Mouse (Mus musculus): Measurements from ENCODE around the gene Olfr1246. TPM values are rescaled to one million over a fixed set of nuclear protein-coding genes. Genes with fewer than 3 reads are reported as not detected.
"Not testable (repeated sequence)": the region's sequence is repeated elsewhere in the genome, so short reads cannot be mapped to it uniquely, and the experiment has no call there.

Olfr1246 gene
- polyA plus RNA-seq (2015; fragmentation: Nextera tagmentation; extraction: Ambion mirVana) = not detected in 2 replicates

- Histone ChIP-seq H3K36me3 (no peaks in the 10 kb centered on the region), H3K4me3 (no peak within 1 kb of the TSS), H3K4me1 (no peaks in the 10 kb centered on the region), H3K4me2 (no peak within 1 kb of the TSS), H3K9me3 (no peaks in the 10 kb centered on the region), H3K27me3 (no peaks in the 10 kb centered on the region), H3K9ac (no peak within 1 kb of the TSS), H3K27ac (no peak within 1 kb of the TSS)
- WGBS = 78% methylated on average over 2 of the region's 2 CpGs
- ATAC-seq (ENCODE audit: insufficient number of reproducible peaks, low FRiP score, low TSS enrichment, low read depth) = no peak
These were observed at the start of gene Olfr1246 for GRCm38 (mm10) chr2:89593057-89593456. Gene Olfr1246, minus strand, starts transcription at chr2:89593157.

GRCm38 (mm10) chr2:89634883-89635282 is 41.9 kb upstream of the Olfr1246 start, which contains the start of gene Olfr1249:
Gene Olfr1249, minus strand, starts transcription at chr2:89634983.
- Histone ChIP-seq H3K27me3 (no peaks in the 10 kb centered on the region), H3K4me3 (no peak within 1 kb of the TSS), H3K9me3 (no peaks in the 10 kb centered on the region), H3K9ac (no peak within 1 kb of the TSS), H3K4me2 (no peak within 1 kb of the TSS), H3K4me1 (no peaks in the 10 kb centered on the region), H3K27ac (no peak within 1 kb of the TSS), H3K36me3 (no peaks in the 10 kb centered on the region)
- WGBS = 86% methylated on average over 2 of the region's 2 CpGs
- no peak for ATAC-seq (ENCODE audit: insufficient number of reproducible peaks, low FRiP score, low TSS enrichment, low read depth)

DNA sequence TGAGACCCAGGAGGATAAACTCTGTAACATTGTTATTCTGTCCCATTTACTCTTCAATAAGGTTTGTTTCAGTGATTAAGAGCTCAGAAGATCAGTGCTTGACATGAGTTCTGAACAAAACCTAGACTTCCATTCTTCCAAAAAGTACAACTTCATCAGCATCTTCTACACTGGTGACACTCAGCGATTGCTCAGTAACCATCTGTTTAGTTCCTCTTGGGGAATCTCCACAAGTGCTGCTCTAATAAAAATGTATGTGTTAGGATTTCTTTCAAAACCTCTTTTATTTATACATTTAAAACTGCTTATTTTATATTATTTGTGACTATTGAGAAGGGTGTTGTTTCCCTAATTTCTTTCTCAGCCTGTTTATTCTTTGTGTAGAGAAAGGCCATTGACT is 25.2 kb upstream of the Olfr1246 start, which contains the start of gene Olfr1248:
Olfr1248 (minus strand) TSS at position 101 of the 400 bp plus-strand sequence.
- not testable (repeated sequence) for H3K27ac ChIP-seq; H3K9me3 ChIP-seq; H3K27me3 ChIP-seq; H3K4me2 ChIP-seq; ATAC-seq (ENCODE audit: insufficient number of reproducible peaks, low FRiP score, low TSS enrichment, low read depth); H3K36me3 ChIP-seq; H3K9ac ChIP-seq; H3K4me3 ChIP-seq; H3K4me1 ChIP-seq
- WGBS = 85% methylated on average over 1 of the region's 1 CpGs

DNA sequence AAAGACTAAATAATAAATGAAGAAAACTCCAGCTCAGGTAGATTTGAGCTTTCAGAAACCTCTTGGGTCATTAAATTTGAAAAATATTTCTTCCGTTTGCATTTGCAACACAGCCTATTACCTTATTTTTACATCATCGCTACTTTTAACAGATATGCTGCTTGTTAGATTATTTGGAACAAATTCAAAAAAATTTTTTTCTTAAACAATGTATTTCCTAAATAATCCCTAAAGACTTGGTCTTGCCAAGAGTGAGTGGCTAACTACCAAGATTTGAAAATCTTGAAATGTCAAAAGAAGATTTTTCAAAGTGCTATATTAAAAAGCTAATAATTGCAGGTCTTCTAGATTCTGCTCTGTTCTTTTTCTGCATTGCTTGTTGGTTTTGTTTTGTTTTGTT is 21.1 kb upstream of the Olfr1246 start, which contains the start of gene Olfr1247:
Olfr1247 (minus strand) TSS at position 101 of the 400 bp plus-strand sequence.
- Histone ChIP-seq H3K27ac (no peak within 1 kb of the TSS), H3K36me3 (no peaks in the 10 kb centered on the region), H3K9me3 (no peaks in the 10 kb centered on the region), H3K27me3 (no peaks in the 10 kb centered on the region), H3K4me1 (no peaks in the 10 kb centered on the region), H3K9ac (no peak within 1 kb of the TSS), H3K4me2 (no peak within 1 kb of the TSS), H3K4me3 (no peak within 1 kb of the TSS)
- no peak for ATAC-seq (ENCODE audit: insufficient number of reproducible peaks, low FRiP score, low TSS enrichment, low read depth)
- WGBS = 84% methylated on average over 2 of the region's 2 CpGs

DNA sequence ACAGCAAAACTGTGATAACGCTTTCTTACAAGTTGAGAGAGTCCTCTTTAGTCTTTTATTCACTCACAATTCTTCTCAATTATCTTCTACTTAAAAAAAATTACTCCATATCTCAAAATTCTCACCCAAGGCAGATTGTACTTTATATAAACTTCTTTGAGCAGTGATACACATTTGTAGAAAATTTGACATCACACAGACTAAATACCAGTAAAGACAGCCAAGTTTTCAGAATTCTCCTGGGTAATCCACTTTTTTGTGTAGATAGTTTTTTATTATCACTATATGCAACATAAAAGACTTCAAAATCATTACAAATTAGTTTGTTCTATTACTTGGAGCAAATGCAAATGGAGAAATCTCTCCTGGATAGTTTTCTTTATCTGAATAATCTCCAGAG is 14.6 kb downstream of the Olfr1246 start, which contains the start of gene Olfr1245:
Olfr1245 (minus strand) TSS at position 101 of the 400 bp plus-strand sequence.
- WGBS = 80% methylated on average over 1 of the region's 1 CpGs
- Histone ChIP-seq H3K27me3 (no peaks in the 10 kb centered on the region), H3K4me2 (no peak within 1 kb of the TSS), H3K36me3 (no peaks in the 10 kb centered on the region), H3K27ac (no peak within 1 kb of the TSS), H3K4me1 (no peaks in the 10 kb centered on the region), H3K4me3 (no peak within 1 kb of the TSS), H3K9ac (no peak within 1 kb of the TSS), H3K9me3 (no peaks in the 10 kb centered on the region)
- ATAC-seq (ENCODE audit: insufficient number of reproducible peaks, low FRiP score, low TSS enrichment, low read depth) = no peak

GRCm38 (mm10) chr2:89562706-89563105 is 30.3 kb downstream of the Olfr1246 start:
- not testable (repeated sequence) for H3K4me1 ChIP-seq; H3K4me3 ChIP-seq; H3K4me2 ChIP-seq; H3K27ac ChIP-seq; H3K27me3 ChIP-seq; H3K9me3 ChIP-seq; H3K36me3 ChIP-seq; ATAC-seq (ENCODE audit: insufficient number of reproducible peaks, low FRiP score, low TSS enrichment, low read depth); H3K9ac ChIP-seq
- 65% methylated on average over 2 of the region's 2 CpGs for WGBS

GRCm38 (mm10) chr2:89544516-89544915 is 48.4 kb downstream of the Olfr1246 start:
- 52% methylated on average over 2 of the region's 2 CpGs for WGBS
- H3K9ac ChIP-seq = no peak overlapping the region
- H3K4me1 ChIP-seq = no peaks in the 10 kb centered on the region
- no peak overlapping the region for H3K4me3 ChIP-seq
- H3K27ac ChIP-seq = no peak overlapping the region
- H3K9me3 ChIP-seq = no peaks in the 10 kb centered on the region
- no peaks in the 10 kb centered on the region for H3K36me3 ChIP-seq
- no peak overlapping the region for H3K4me2 ChIP-seq
- no peaks in the 10 kb centered on the region for H3K27me3 ChIP-seq
- ATAC-seq (ENCODE audit: insufficient number of reproducible peaks, low FRiP score, low TSS enrichment, low read depth) = no peak

DNA sequence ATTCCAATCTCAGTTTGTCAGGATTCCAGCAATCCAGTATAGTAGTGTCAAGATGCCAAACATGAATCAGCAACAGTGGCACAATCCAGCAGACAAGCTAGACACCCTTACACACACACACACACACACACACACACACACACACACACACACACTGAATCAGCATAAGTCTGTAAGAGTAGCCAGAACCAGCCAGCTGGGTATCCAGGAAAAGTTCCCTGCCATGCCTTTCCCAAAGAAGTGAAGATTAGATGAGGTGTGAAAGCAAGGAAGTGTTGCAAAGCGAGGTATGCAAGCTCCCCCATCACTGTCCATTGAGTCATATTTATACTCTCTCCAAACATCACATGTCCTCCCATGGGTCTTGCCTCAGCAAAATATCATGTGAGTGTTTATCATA is 53.0 kb downstream of the Olfr1246 start:
- H3K4me2 ChIP-seq = no peak overlapping the region
- 61% methylated on average over 1 of the region's 1 CpGs for WGBS

More for the DNA sequence above, 53.0 kb downstream of the Olfr1246 start:
- no peaks in the 10 kb centered on the region for H3K36me3 ChIP-seq
- H3K27ac ChIP-seq = no peak overlapping the region
- H3K4me3 ChIP-seq = no peak overlapping the region
- H3K27me3 ChIP-seq = no peaks in the 10 kb centered on the region
- no peaks in the 10 kb centered on the region for H3K9me3 ChIP-seq
- no peak overlapping the region for H3K9ac ChIP-seq
- H3K4me1 ChIP-seq = no peaks in the 10 kb centered on the region
- ATAC-seq (ENCODE audit: insufficient number of reproducible peaks, low FRiP score, low TSS enrichment, low read depth) = no peak

Other genes starting within 250 kb of the Olfr1246 start
- gene Olfr1234, start 228.3 kb downstream of the Olfr1246 start, polyA plus RNA-seq (2015; fragmentation: Nextera tagmentation; extraction: Ambion mirVana) = not detected in 2 replicates
- gene Olfr1238, start 183.5 kb downstream of the Olfr1246 start, polyA plus RNA-seq (2015; fragmentation: Nextera tagmentation; extraction: Ambion mirVana) = not detected in 2 replicates
- gene Olfr1239, start 172.8 kb downstream of the Olfr1246 start, polyA plus RNA-seq (2015; fragmentation: Nextera tagmentation; extraction: Ambion mirVana) = not detected in 2 replicates
- not detected in 2 replicates for gene Olfr1240, start 150.2 kb downstream of the Olfr1246 start, polyA plus RNA-seq (2015; fragmentation: Nextera tagmentation; extraction: Ambion mirVana)
- not detected in 2 replicates for gene Olfr1241, start 106.0 kb downstream of the Olfr1246 start, polyA plus RNA-seq (2015; fragmentation: Nextera tagmentation; extraction: Ambion mirVana)
- not detected in 2 replicates for gene Olfr1242, start 94.8 kb downstream of the Olfr1246 start, polyA plus RNA-seq (2015; fragmentation: Nextera tagmentation; extraction: Ambion mirVana)
- not detected in 2 replicates for gene Olfr1243, start 61.7 kb downstream of the Olfr1246 start, polyA plus RNA-seq (2015; fragmentation: Nextera tagmentation; extraction: Ambion mirVana)
- gene Olfr1245, start 14.7 kb downstream of the Olfr1246 start, polyA plus RNA-seq (2015; fragmentation: Nextera tagmentation; extraction: Ambion mirVana) = not detected in 2 replicates
- gene Olfr1247, start 21.0 kb upstream of the Olfr1246 start, polyA plus RNA-seq (2015; fragmentation: Nextera tagmentation; extraction: Ambion mirVana) = not detected in 2 replicates
- not detected in 2 replicates for gene Olfr1248, start 25.1 kb upstream of the Olfr1246 start, polyA plus RNA-seq (2015; fragmentation: Nextera tagmentation; extraction: Ambion mirVana)
- not detected in 2 replicates for gene Olfr1249, start 41.8 kb upstream of the Olfr1246 start, polyA plus RNA-seq (2015; fragmentation: Nextera tagmentation; extraction: Ambion mirVana)
- gene Olfr1250, start 68.3 kb upstream of the Olfr1246 start, polyA plus RNA-seq (2015; fragmentation: Nextera tagmentation; extraction: Ambion mirVana) = not detected in 2 replicates
- not detected in 2 replicates for gene Olfr1251, start 78.8 kb upstream of the Olfr1246 start, polyA plus RNA-seq (2015; fragmentation: Nextera tagmentation; extraction: Ambion mirVana)
- gene Olfr1252, start 131.9 kb upstream of the Olfr1246 start, polyA plus RNA-seq (2015; fragmentation: Nextera tagmentation; extraction: Ambion mirVana) = not detected in 2 replicates
- gene Olfr1253, start 163.9 kb upstream of the Olfr1246 start, polyA plus RNA-seq (2015; fragmentation: Nextera tagmentation; extraction: Ambion mirVana) = not detected in 2 replicates
- not detected in 2 replicates for gene Olfr1254, start 200.5 kb upstream of the Olfr1246 start, polyA plus RNA-seq (2015; fragmentation: Nextera tagmentation; extraction: Ambion mirVana)
- not detected in 2 replicates for gene Olfr1255, start 218.9 kb upstream of the Olfr1246 start, polyA plus RNA-seq (2015; fragmentation: Nextera tagmentation; extraction: Ambion mirVana)
- not detected in 2 replicates for gene Olfr1256, start 248.4 kb upstream of the Olfr1246 start, polyA plus RNA-seq (2015; fragmentation: Nextera tagmentation; extraction: Ambion mirVana)

All from limb, embryonic 15.5 days (tissue).